ENCODE assay signal across 16 mouse cellular contexts in the genomic region with DNA sequence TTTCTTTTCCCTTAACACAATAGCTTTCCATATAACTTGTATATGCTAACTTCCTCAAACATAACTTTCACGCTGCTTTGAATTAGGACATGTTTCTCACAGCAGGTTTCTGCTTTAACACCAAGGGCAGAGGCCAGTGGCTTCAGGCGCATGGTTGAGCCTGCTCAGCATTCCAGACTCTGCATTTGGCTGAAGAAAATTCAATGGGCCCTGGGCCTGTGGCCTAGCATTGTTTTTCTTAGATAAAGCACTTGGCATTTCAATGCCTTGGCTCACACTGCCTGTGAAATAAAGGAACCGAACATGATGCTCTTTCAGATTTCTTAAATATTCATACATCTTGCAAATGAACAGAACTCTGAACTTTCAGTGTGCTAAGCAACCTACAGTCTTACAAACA. TPM values are rescaled to one million over a fixed set of nuclear protein-coding genes. Genes with fewer than 3 reads are reported as not detected.
DNase-seq lines count a peak whose midpoint lies in the region; ATAC-seq lines count a peak whose summit lies in the region.
"Had no signal": no experiment of that assay in that cellular context is flagged by ENCODE, and none has a peak within 500 bp of the region (broad histone marks: within the 10 kb centered on the region; RNA-seq: fewer than 3 reads in every experiment).

No protein-coding gene starts in this region.

- no peak for ATAC-seq in forebrain, embryonic 14.5 days
- no peak for ATAC-seq in forebrain, embryonic 15.5 days (replicated peaks)
- ATAC-seq in kidney, embryonic 16.5 days (ENCODE audit: low FRiP score, low TSS enrichment): no peak
- ATAC-seq in heart, embryonic 16.5 days (replicated peaks; ENCODE audit: extremely low read depth, insufficient read depth, low FRiP score): 0 out of 2 replicates have a peak, but pooled peaks have one; percentile 52
- ATAC-seq: CD4-positive, CD25-positive, alpha-beta regulatory T cell, adult 4 months had no signal

- no peaks in the 10 kb centered on the region for H3K27me3 ChIP-seq in forebrain, embryonic 14.5 days (replicated peaks; ENCODE audit: control insufficient read depth, insufficient read depth, low read length)
- no peaks in the 10 kb centered on the region for H3K27me3 ChIP-seq in forebrain, embryonic 15.5 days
- H3K27me3 ChIP-seq in kidney, embryonic 16.5 days (ENCODE audit: insufficient read depth, low read length): no peaks in the 10 kb centered on the region
- H3K27me3 ChIP-seq in heart, embryonic 16.5 days (ENCODE audit: control insufficient read depth, insufficient read depth, low read length): no peaks in the 10 kb centered on the region
- H3K27me3 ChIP-seq: embryonic facial prominence, embryonic 15.5 days; limb, embryonic 12.5 days had no signal

- peak; percentile 24 for DNase-seq in forebrain, embryonic 14.5 days (ENCODE audit: low spot score)
- peak; percentile 41 for DNase-seq in kidney, postnatal 14 days
- peak; percentile 35 for DNase-seq in NIH3T3 (ENCODE audit: low read depth)
- no peak for DNase-seq in cerebellum, adult 18-20 months
- no peak for DNase-seq in urinary bladder, postnatal 14 days (ENCODE audit: low spot score)
- DNase-seq: cerebellum, postnatal 10 days; kidney, adult 9 months; midbrain, embryonic 14.5 days; thymus, postnatal 36 days had no signal

- H3K36me3 ChIP-seq in forebrain, embryonic 14.5 days (ENCODE audit: control insufficient read depth, insufficient read depth, low read length): peaks cover 7% of the 10 kb centered on the region; the same call in 1 of the 2 replicates
- H3K36me3 ChIP-seq in forebrain, embryonic 15.5 days: peaks cover 9% of the 10 kb centered on the region
- H3K36me3 ChIP-seq in kidney, embryonic 16.5 days (ENCODE audit: insufficient read depth, low read length): peaks cover 3% of the 10 kb centered on the region; the same call in 1 of the 2 replicates
- peaks cover 4% of the 10 kb centered on the region for H3K36me3 ChIP-seq in heart, embryonic 16.5 days (ENCODE audit: control insufficient read depth, insufficient read depth)

- WGBS in forebrain, embryonic 14.5 days: 12% methylated on average over 3 of the region's 3 CpGs
- 7% methylated on average over 3 of the region's 3 CpGs for WGBS in forebrain, embryonic 15.5 days
- 55% methylated on average over 3 of the region's 3 CpGs for whole genome bisulfite sequencing in kidney, embryonic 16.5 days
- WGBS in heart, embryonic 16.5 days: 24% methylated on average over 3 of the region's 3 CpGs

- H3K4me3 ChIP-seq in forebrain, embryonic 14.5 days (ENCODE audit: low read depth, low read length): no peak overlapping the region
- no peak overlapping the region for H3K4me3 ChIP-seq in forebrain, embryonic 15.5 days
- H3K4me3 ChIP-seq in kidney, embryonic 16.5 days (ENCODE audit: low read length): no peak overlapping the region
- no peak overlapping the region for H3K4me3 ChIP-seq in heart, embryonic 16.5 days (ENCODE audit: low read length)
- H3K4me3 ChIP-seq: embryonic facial prominence, embryonic 15.5 days; limb, embryonic 12.5 days had no signal

- H3K4me1 ChIP-seq in forebrain, embryonic 14.5 days (ENCODE audit: control insufficient read depth, insufficient read depth, low read length): peaks cover 7% of the 10 kb centered on the region; the same call in 1 of the 2 replicates
- peaks cover 28% of the 10 kb centered on the region for H3K4me1 ChIP-seq in forebrain, embryonic 15.5 days
- H3K4me1 ChIP-seq in kidney, embryonic 16.5 days (ENCODE audit: insufficient read depth, low read length): peaks cover 10% of the 10 kb centered on the region
- H3K4me1 ChIP-seq in heart, embryonic 16.5 days (ENCODE audit: control insufficient read depth, insufficient read depth, low read length): peaks cover 24% of the 10 kb centered on the region

- H3K4me2 ChIP-seq in forebrain, embryonic 14.5 days (ENCODE audit: low read length): no peak overlapping the region
- H3K4me2 ChIP-seq in forebrain, embryonic 15.5 days (replicated peaks): no peak overlapping the region
- no peak overlapping the region for H3K4me2 ChIP-seq in kidney, embryonic 16.5 days (replicated peaks; ENCODE audit: low read depth, low read length)
- no peak overlapping the region for H3K4me2 ChIP-seq in heart, embryonic 16.5 days (ENCODE audit: low read depth, low read length)
- H3K4me2 ChIP-seq: embryonic facial prominence, embryonic 15.5 days; limb, embryonic 12.5 days; lung, embryonic 14.5 days had no signal

- no peaks in the 10 kb centered on the region for H3K9me3 ChIP-seq in forebrain, embryonic 14.5 days (replicated peaks; ENCODE audit: control insufficient read depth, low read length)
- no peaks in the 10 kb centered on the region for H3K9me3 ChIP-seq in forebrain, embryonic 15.5 days
- H3K9me3 ChIP-seq in kidney, embryonic 16.5 days (ENCODE audit: low read length): no peaks in the 10 kb centered on the region
- H3K9me3 ChIP-seq in heart, embryonic 16.5 days (replicated peaks; ENCODE audit: control insufficient read depth, low read length): no peaks in the 10 kb centered on the region
- H3K9me3 ChIP-seq: embryonic facial prominence, embryonic 15.5 days; limb, embryonic 12.5 days had no signal

- H3K9ac ChIP-seq in forebrain, embryonic 14.5 days (ENCODE audit: low read length): no peak overlapping the region
- no peak overlapping the region for H3K9ac ChIP-seq in forebrain, embryonic 15.5 days (replicated peaks)
- H3K9ac ChIP-seq in kidney, embryonic 16.5 days (replicated peaks; ENCODE audit: low read length): no peak overlapping the region
- H3K9ac ChIP-seq in heart, embryonic 16.5 days (ENCODE audit: low read length): no peak overlapping the region
- H3K9ac ChIP-seq: embryonic facial prominence, embryonic 15.5 days; limb, embryonic 12.5 days; lung, embryonic 14.5 days had no signal

- H3K27ac ChIP-seq in forebrain, embryonic 14.5 days (ENCODE audit: low read depth, low read length): no peak overlapping the region
- H3K27ac ChIP-seq in forebrain, embryonic 15.5 days (replicated peaks): no peak overlapping the region
- no peak overlapping the region for H3K27ac ChIP-seq in kidney, embryonic 16.5 days (ENCODE audit: low read length)
- H3K27ac ChIP-seq in heart, embryonic 16.5 days (ENCODE audit: low read length): 0 out of 2 replicates have a peak overlapping the region, but pooled peaks have one; percentile 3
- H3K27ac ChIP-seq: embryonic facial prominence, embryonic 15.5 days; limb, embryonic 12.5 days had no signal

RNA-seq across cellular contexts. Expression of a gene that starts 52.8 kb away (rescaled TPM):
- polyA plus RNA-seq in forebrain, embryonic 14.5 days (2014; fragmentation: Nextera tagmentation; extraction: Ambion mirVana): 10.0 and 11.8 TPM in 2 replicates
- 11.2 and 11.3 TPM in 2 replicates for polyA plus RNA-seq in forebrain, embryonic 15.5 days (2015; fragmentation: Nextera tagmentation; extraction: Ambion mirVana)
- polyA plus RNA-seq in kidney, embryonic 16.5 days (2015; fragmentation: Nextera tagmentation; extraction: Ambion mirVana): 5.8 and 7.1 TPM in 2 replicates
- polyA plus RNA-seq in heart, embryonic 16.5 days (2015; fragmentation: Nextera tagmentation; extraction: Ambion mirVana): 2.0 and 2.1 TPM in 2 replicates
- polyA plus RNA-seq: CD4-positive, CD25-positive, alpha-beta regulatory T cell, adult 4 months had no signal

Comparison
In these comparisons a context has a peak if more than half of its experiments do, and no peak if none do; other contexts are left out.
1. DNase-seq: peak in forebrain, embryonic 14.5 days (single experiment), kidney, postnatal 14 days (single experiment) and NIH3T3 (single experiment); none in cerebellum, adult 18-20 months (0 of 2) and urinary bladder, postnatal 14 days (single experiment).